Mouse (Mus musculus): ENCODE results near the gene Gm9376. TPM values are rescaled to one million over a fixed set of nuclear protein-coding genes. Genes with fewer than 3 reads are reported as not detected.

Gene Gm9376
- polyA plus RNA-seq, 1 experiment from 2014 or later: not detected

- Histone ChIP-seq H3K9ac (peak overlapping the region; percentile 3; the same call in 1 of the 2 replicates), H3K4me1 (replicated peaks) (peaks cover 30% of the 10 kb centered on the region), H3K27ac (no peak overlapping the region), H3K27me3 (peaks cover 92% of the 10 kb centered on the region), H3K4me2 (peak overlapping the region; percentile 91), H3K4me3 (peak overlapping the region; percentile 53), H3K9me3 (replicated peaks) (no peaks in the 10 kb centered on the region), H3K36me3 (no peaks in the 10 kb centered on the region)
- peak; percentile 32 for ATAC-seq (replicated peaks; ENCODE audit: insufficient number of reproducible peaks, insufficient read depth, low FRiP score, low read depth)
- under 1% methylated on average over 73 of the region's 73 CpGs for WGBS
Measured at GRCm38 (mm10) chr14:118235973-118236885, 30.5 kb upstream of the Gm9376 start.

- peak within 1 kb of the TSS; percentile 3; the same call in 1 of the 2 replicates for H3K9ac ChIP-seq
- H3K9me3 ChIP-seq (replicated peaks): no peaks in the 10 kb centered on the region
- H3K27ac ChIP-seq: no peak within 1 kb of the TSS
- 0% methylated on average over 33 of the region's 34 CpGs for WGBS
- peak; percentile 63 for ATAC-seq (replicated peaks; ENCODE audit: insufficient number of reproducible peaks, insufficient read depth, low FRiP score, low read depth)
- H3K4me2 ChIP-seq: peak within 1 kb of the TSS; percentile 91
- peak within 1 kb of the TSS; percentile 53 for H3K4me3 ChIP-seq
- no peaks in the 10 kb centered on the region for H3K36me3 ChIP-seq
- H3K27me3 ChIP-seq: peaks cover 86% of the 10 kb centered on the region
- H3K4me1 ChIP-seq (replicated peaks): peaks cover 30% of the 10 kb centered on the region
Measured at GRCm38 (mm10) chr14:118236886-118237289, 29.9 kb upstream of the Gm9376 start, which contains the start of gene Sox21. Gene Sox21, minus strand, starts transcription at chr14:118237030.

DNA sequence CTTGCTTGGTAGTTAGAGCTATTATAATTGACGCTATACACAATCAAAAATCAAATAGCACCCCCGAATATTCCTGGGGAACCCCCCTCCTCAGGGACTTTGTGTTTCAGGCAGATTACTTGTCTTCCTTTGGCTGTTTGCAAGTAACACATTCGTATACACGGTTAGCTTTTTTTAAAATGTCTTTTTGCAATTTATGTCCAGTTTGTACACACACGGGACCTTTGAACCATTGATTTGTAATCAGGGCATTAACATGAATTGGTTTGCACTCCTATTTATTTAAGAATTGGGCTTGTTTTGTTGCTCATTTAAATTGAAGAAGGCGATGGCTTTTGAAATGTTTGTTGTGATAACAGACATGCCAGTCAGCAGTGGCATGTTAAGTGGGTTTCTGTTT lies 29.0 kb upstream of the Gm9376 start:
- no peak overlapping the region for H3K4me3 ChIP-seq
- H3K27me3 ChIP-seq: peaks cover 77% of the 10 kb centered on the region
- WGBS: 10% methylated on average over 6 of the region's 6 CpGs

DNA sequence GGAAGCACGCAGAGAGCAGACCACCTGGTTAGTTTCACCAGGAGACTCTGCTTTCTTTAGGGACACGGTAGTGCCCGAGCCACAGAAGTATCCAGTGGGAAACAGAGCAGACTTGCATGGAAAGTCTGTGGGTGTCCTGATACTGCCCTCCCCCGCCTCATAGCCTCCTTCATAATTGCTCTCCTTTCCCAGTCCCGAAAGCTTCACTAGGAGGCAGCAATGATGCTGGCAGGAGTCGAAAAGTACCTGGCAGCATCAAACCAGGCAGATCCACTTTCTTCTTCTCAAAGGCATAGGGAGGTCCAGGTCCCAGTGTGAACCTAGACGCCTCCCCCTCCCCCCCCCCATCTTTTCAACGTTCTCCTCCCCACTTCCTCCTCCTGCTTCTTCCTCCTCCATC lies 27.4 kb upstream of the Gm9376 start:
- no peak for ATAC-seq (replicated peaks; ENCODE audit: insufficient number of reproducible peaks, insufficient read depth, low FRiP score, low read depth)
- 5% methylated on average over 7 of the region's 8 CpGs for WGBS
- H3K36me3 ChIP-seq: no peaks in the 10 kb centered on the region
- no peak overlapping the region for H3K27ac ChIP-seq
- H3K4me3 ChIP-seq: no peak overlapping the region
- peaks cover 30% of the 10 kb centered on the region for H3K4me1 ChIP-seq (replicated peaks)
- peaks cover 64% of the 10 kb centered on the region for H3K27me3 ChIP-seq
- peaks cover 12% of the 10 kb centered on the region for H3K9me3 ChIP-seq (replicated peaks)
- no peak overlapping the region for H3K4me2 ChIP-seq
- no peak overlapping the region for H3K9ac ChIP-seq

More for the DNA sequence above, 29.0 kb upstream of the Gm9376 start:
- Histone ChIP-seq H3K4me1 (replicated peaks) (peaks cover 30% of the 10 kb centered on the region), H3K9ac (no peak overlapping the region), H3K36me3 (no peaks in the 10 kb centered on the region), H3K27ac (no peak overlapping the region), H3K9me3 (replicated peaks) (no peaks in the 10 kb centered on the region), H3K4me2 (no peak overlapping the region)
- no peak for ATAC-seq (replicated peaks; ENCODE audit: insufficient number of reproducible peaks, insufficient read depth, low FRiP score, low read depth)

DNA sequence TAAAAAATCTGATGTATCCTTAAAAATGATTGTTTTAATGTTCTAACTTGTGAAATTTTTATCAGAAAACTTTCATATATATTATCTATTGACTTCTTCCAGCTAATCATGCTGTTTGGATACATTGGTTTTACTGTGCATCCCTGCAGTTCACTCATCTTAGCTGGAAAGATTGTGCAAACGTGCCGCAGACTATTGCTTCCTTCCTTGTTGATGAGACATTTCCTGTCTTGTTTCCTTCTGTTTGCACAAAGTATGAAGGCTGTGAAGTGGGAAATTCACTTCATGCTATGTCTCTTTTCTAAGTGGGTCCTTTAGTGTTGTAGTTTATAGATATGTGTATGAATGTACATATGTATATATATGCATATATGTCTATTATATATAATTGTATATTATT lies 25.3 kb upstream of the Gm9376 start:
- Histone ChIP-seq H3K4me3 (no peak overlapping the region), H3K9me3 (replicated peaks) (peaks cover 12% of the 10 kb centered on the region), H3K4me2 (no peak overlapping the region), H3K4me1 (replicated peaks) (peaks cover 9% of the 10 kb centered on the region), H3K9ac (no peak overlapping the region), H3K27me3 (peaks cover 43% of the 10 kb centered on the region), H3K36me3 (no peaks in the 10 kb centered on the region), H3K27ac (no peak overlapping the region)
- WGBS: 54% methylated on average over 2 of the region's 2 CpGs
- no peak for ATAC-seq (replicated peaks; ENCODE audit: insufficient number of reproducible peaks, insufficient read depth, low FRiP score, low read depth)

GRCm38 (mm10) chr14:118253381-118253780 lies 13.4 kb upstream of the Gm9376 start:
- H3K27ac ChIP-seq: no peak overlapping the region
- H3K4me3 ChIP-seq: no peak overlapping the region
- no peaks in the 10 kb centered on the region for H3K4me1 ChIP-seq (replicated peaks)
- H3K36me3 ChIP-seq: no peaks in the 10 kb centered on the region
- H3K4me2 ChIP-seq: no peak overlapping the region
- H3K27me3 ChIP-seq: no peaks in the 10 kb centered on the region
- H3K9me3 ChIP-seq (replicated peaks): no peaks in the 10 kb centered on the region
- H3K9ac ChIP-seq: no peak overlapping the region
- ATAC-seq (replicated peaks; ENCODE audit: insufficient number of reproducible peaks, insufficient read depth, low FRiP score, low read depth): no peak
- WGBS: 83% methylated on average over 6 of the region's 6 CpGs

GRCm38 (mm10) chr14:118268849-118269248 lies 2.1 kb downstream of the Gm9376 start:
- Histone ChIP-seq H3K4me3 (no peak overlapping the region), H3K4me1 (replicated peaks) (no peaks in the 10 kb centered on the region), H3K9me3 (replicated peaks) (no peaks in the 10 kb centered on the region), H3K9ac (no peak overlapping the region), H3K4me2 (no peak overlapping the region), H3K27me3 (no peaks in the 10 kb centered on the region), H3K27ac (no peak overlapping the region), H3K36me3 (no peaks in the 10 kb centered on the region)
- 88% methylated on average over 4 of the region's 4 CpGs for WGBS
- no peak for ATAC-seq (replicated peaks; ENCODE audit: insufficient number of reproducible peaks, insufficient read depth, low FRiP score, low read depth)

- no peak overlapping the region for H3K4me3 ChIP-seq
- WGBS: 66% methylated on average over 6 of the region's 6 CpGs
- no peak for ATAC-seq (replicated peaks; ENCODE audit: insufficient number of reproducible peaks, insufficient read depth, low FRiP score, low read depth)
- H3K4me2 ChIP-seq: no peak overlapping the region
- no peaks in the 10 kb centered on the region for H3K9me3 ChIP-seq (replicated peaks)
- no peak overlapping the region for H3K27ac ChIP-seq
- H3K36me3 ChIP-seq: no peaks in the 10 kb centered on the region
- H3K9ac ChIP-seq: no peak overlapping the region
- H3K4me1 ChIP-seq (replicated peaks): no peaks in the 10 kb centered on the region
- H3K27me3 ChIP-seq: no peaks in the 10 kb centered on the region
Measured at GRCm38 (mm10) chr14:118272594-118273555, 6.1 kb downstream of the Gm9376 start.

- 80% methylated on average over 7 of the region's 7 CpGs for WGBS
- no peak overlapping the region for H3K4me3 ChIP-seq
- H3K9me3 ChIP-seq (replicated peaks): no peaks in the 10 kb centered on the region
- no peaks in the 10 kb centered on the region for H3K36me3 ChIP-seq
- ATAC-seq (replicated peaks; ENCODE audit: insufficient number of reproducible peaks, insufficient read depth, low FRiP score, low read depth): no peak
- H3K27me3 ChIP-seq: no peaks in the 10 kb centered on the region
- H3K4me2 ChIP-seq: no peak overlapping the region
- no peak overlapping the region for H3K9ac ChIP-seq
- H3K27ac ChIP-seq: no peak overlapping the region
- no peaks in the 10 kb centered on the region for H3K4me1 ChIP-seq (replicated peaks)
Measured at GRCm38 (mm10) chr14:118277704-118278498, 11.1 kb downstream of the Gm9376 start.

- H3K9me3 ChIP-seq (replicated peaks): no peaks in the 10 kb centered on the region
- no peak overlapping the region for H3K4me2 ChIP-seq
- H3K27me3 ChIP-seq: no peaks in the 10 kb centered on the region
- H3K4me3 ChIP-seq: no peak overlapping the region
- no peak overlapping the region for H3K27ac ChIP-seq
- 79% methylated on average over 3 of the region's 3 CpGs for WGBS
- no peak for ATAC-seq (replicated peaks; ENCODE audit: insufficient number of reproducible peaks, insufficient read depth, low FRiP score, low read depth)
- H3K9ac ChIP-seq: no peak overlapping the region
- no peaks in the 10 kb centered on the region for H3K36me3 ChIP-seq
- no peaks in the 10 kb centered on the region for H3K4me1 ChIP-seq (replicated peaks)
Measured at GRCm38 (mm10) chr14:118282272-118282671, 15.5 kb downstream of the Gm9376 start.

Measured in heart, embryonic 15.5 days (tissue).